Mouse (Mus musculus) liver, embryonic 18 days (tissue): ENCODE data around the gene Psg22. TPM values are rescaled to one million over a fixed set of nuclear protein-coding genes. Genes with fewer than 3 reads are reported as not detected.

ENCODE experiments used
- polyA plus RNA-seq: library from polyadenylated mRNA; depleted of rRNA; stranded (reverse); fragments of >200 nt; gene quantifications from 2 replicates; pipeline ENCODE4 v1.2.3, GENCODE M21; 2012; rRNA removed

Gene Psg22
- polyA plus RNA-seq: 0.04 and 0.05 TPM in 2 replicates

GRCm38 (mm10) chr7:18717790-18718189, at the start of gene Psg22:
TSS of gene Psg22 (plus strand) at chr7:18718090.

DNA sequence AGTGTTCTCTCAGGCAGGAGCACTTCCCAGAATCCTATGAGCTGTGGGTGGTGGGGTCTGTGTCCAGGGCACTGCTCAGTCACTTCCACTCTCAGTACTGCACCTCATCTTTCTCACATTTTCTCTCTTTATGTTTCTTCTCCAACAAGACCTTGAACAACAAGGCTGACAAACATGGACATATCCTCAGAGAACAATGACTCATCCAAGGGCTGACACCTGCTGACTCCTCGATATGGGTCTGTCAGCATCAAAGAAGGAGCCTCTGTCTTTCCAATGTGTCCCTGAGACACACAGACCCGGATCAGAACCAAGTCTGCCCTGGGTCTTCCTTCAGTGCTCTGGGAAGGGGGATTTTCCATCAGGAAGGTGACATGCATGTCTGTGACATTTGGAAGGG, 31.8 kb upstream of the Psg22 start, which contains the start of gene Psg20:
Gene Psg20 (minus strand): TSS at position 101 of the 400 bp plus-strand sequence.

Other genes with a start within 250 kb of the Psg22 start
- not detected in 2 replicates for gene Psg26, start 233.9 kb upstream of the Psg22 start, polyA plus RNA-seq
- not detected in 2 replicates for gene Psg25, start 185.8 kb upstream of the Psg22 start, polyA plus RNA-seq
- gene Psg27, start 150.8 kb upstream of the Psg22 start, polyA plus RNA-seq: not detected in 2 replicates
- gene Psg23, start 101.6 kb upstream of the Psg22 start, polyA plus RNA-seq: not detected in 2 replicates
- gene Psg21, start 61.4 kb upstream of the Psg22 start, polyA plus RNA-seq: not detected in 2 replicates
- gene Psg20, start 31.9 kb upstream of the Psg22 start, polyA plus RNA-seq: not detected in 2 replicates
- 0.02 TPM in 1 of 2 replicates, not detected in the other for gene Psg19, start 80.4 kb downstream of the Psg22 start, polyA plus RNA-seq
- 0.01 TPM in 1 of 2 replicates, not detected in the other for gene Psg17, start 103.5 kb downstream of the Psg22 start, polyA plus RNA-seq
- 0.53 and 0.58 TPM in 2 replicates for gene Mill2, start 121.9 kb downstream of the Psg22 start, polyA plus RNA-seq
- 92.2 and 111 TPM in 2 replicates for gene Pglyrp1, start 153.2 kb downstream of the Psg22 start, polyA plus RNA-seq
- gene Ccdc61, start 192.3 kb downstream of the Psg22 start, polyA plus RNA-seq: 7.7 and 9.0 TPM in 2 replicates
- gene Nova2, start 207.8 kb downstream of the Psg22 start, polyA plus RNA-seq: 0.08 and 0.13 TPM in 2 replicates